Mouse (Mus musculus) cerebral cortex, adult 2 months (tissue): Measurements from ENCODE around the gene Pomgnt2.

Experiments
- WGBS: fragments of 180-500 bp; shearing (Covaris S2); methylation state at CpG from one replicate; pipeline ENCODE4 v1.1.7; 2018; 5-methylcytosine and 5-hydroxymethylcytosine counted together

Gene Pomgnt2

DNA sequence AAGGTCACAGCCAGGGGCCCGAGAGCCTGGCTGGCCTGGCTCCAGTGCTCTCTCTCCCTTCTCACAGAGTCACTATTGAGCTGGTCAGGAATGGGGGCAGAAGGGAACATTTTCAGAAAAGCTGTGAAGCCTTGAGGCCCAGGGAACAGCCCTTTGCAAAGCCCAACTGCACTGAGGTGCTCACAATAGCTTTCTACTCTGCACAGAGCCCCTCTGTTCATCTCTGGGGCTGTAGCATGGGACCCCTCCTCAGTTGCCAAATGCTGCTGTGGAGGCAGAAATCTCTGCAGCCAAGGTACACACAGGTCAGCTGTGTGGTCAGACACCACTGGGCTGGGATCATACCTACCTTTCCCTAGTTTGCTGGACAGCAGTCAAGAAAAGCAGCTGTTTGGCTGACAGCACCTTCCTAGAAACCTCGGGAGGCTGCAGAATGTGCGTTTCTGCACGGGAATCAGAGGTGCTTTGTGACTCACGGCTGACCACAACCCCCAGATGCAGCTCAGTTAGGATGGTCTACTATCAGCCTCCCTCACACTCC, 27.0 kb downstream of the Pomgnt2 start:
- 57% methylated on average over 5 of the region's 5 CpGs for WGBS

DNA sequence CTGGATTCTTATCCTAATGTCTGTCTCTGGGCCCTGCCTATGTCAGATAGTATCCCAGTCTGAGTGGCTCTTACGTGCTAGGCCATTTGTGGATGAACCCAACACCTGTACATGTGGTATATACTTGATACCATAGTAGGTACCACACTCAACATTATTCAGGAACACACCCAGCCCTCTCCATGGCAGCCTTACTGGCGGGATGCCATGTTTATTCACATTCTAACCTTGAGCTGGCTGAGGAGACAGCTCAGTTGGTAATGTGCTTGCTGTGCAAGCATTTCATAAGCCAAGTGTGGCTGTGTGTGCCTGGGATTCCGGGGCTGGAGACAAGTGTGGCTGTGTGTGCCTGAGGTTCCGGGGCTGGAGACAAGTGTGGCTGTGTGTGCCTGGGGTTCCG, 28.7 kb downstream of the Pomgnt2 start:
- WGBS = 69% methylated on average over 5 of the region's 5 CpGs

DNA sequence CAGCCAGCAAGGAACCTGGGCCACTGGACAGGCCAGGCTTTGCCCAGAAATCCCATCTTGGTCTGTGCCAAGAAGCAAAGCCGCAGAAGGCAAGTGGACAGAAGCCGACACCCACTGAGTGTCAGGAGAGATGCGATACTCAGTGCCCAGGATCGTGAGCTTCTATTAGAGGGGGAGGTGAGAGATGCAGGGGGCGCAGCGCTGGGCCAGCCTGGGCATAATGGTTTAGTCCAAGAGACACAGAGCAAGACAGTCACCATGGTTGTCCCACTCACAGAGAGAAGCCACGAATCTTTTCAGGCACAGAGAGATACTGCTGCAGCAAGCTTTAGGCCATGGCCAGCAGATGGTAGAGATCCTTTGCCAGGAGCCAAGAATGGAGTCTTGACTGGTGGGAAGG, 32.0 kb downstream of the Pomgnt2 start:
- 84% methylated on average over 7 of the region's 7 CpGs for WGBS

- 75% methylated on average over 7 of the region's 7 CpGs for WGBS
Observed at GRCm38 (mm10) chr9:121959966-121960635, 36.8 kb downstream of the Pomgnt2 start.

DNA sequence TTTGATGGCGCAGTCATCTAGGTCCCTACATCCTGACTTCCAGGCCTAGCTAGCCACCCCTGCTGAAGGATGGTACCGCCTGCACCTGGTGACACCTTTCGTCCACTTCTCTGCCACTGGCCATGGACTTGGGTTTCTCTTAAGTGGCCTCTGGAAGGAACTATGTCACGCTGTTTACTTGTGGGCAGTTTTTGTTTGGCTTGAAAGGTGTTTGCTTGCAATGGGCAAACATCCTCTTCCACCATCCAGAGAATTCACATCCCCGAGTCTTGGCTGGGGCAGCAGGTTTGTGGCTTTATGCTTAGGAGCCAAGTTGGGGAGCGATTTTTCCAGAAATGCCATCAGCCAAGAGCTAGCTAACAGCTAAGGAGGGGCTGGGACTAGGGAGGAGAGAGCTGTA, 44.3 kb downstream of the Pomgnt2 start:
- WGBS = 86% methylated on average over 6 of the region's 6 CpGs

DNA sequence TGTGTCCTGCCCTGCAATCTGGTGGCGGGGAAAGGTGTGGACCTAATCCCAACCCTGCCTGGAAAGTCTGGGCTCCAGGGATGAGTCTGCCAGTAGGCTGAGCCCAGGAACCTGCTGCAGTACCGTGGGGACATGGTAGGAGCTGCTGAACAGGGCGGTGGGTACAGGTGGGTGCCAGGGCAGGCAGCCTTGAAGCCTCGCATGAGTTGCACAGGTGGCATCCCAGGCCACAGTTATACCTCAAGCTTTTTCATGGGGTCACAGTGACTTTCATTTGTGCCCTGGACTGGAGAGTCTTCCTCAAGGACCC, 45.8 kb downstream of the Pomgnt2 start:
- WGBS = 62% methylated on average over 4 of the region's 4 CpGs

DNA sequence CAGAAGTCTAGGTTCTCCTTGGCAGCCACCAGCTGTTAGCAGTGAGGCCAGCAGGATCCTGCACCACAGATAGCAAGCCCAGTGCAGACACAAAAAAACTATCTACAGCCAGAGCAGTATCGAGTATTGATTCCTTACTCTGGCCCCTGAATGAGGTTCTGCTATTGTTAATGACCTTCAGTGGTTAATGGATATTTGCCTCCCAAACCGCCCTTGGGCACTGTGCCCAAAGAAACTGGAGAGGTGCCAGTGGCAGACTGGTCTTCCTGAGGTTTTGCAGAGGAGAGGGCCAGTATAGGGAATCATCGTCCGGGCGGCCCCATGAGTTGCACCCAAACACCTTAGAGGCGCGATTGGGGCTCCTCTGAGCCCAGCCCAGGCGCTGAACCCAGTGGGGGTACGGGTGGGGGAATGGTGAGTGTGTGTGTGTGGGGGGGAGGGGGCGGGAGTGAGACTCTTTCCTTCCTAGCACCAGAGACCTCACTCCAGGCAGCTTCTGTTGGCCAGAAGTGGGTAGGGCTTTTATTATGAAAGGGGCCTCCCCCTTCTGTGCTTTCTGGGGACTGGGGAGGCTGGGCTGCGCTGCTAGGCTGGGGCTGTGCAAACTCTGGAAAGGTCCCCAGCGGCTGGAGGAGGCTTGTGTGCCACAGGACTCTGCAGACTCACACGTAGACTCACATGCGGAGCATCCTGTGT, 46.3 kb downstream of the Pomgnt2 start, which contains the start of gene Fam198a:
Gene Fam198a (plus strand): TSS at position 571 of the 696 bp plus-strand sequence.
- 27% methylated on average over 14 of the region's 14 CpGs for WGBS

DNA sequence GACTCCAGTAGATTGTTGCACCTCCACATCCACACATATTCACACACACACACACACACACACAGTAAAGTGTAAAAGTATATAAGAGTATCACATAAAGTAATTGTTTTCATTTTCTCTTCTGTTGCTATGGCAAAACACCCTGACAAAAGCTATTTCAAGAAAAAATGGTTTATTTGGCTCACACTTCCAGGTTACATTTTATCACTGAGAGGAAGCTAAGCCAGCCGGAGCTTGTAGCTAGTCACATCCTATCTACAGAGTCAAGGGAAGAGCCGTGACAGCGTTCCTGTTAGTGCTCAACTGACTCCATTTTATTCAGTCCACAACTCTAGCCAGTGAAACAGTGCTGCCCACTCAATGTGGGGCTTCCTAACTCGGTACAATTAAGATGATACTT, 48.5 kb downstream of the Pomgnt2 start:
- WGBS = 39% methylated on average over 4 of the region's 4 CpGs

- WGBS = 0% methylated on average over 4 of the region's 4 CpGs
Observed at GRCm38 (mm10) chr9:121947784-121948183, 49.1 kb downstream of the Pomgnt2 start.

GRCm38 (mm10) chr9:121943628-121944027, 53.3 kb downstream of the Pomgnt2 start:
- 89% methylated on average over 3 of the region's 3 CpGs for WGBS

DNA sequence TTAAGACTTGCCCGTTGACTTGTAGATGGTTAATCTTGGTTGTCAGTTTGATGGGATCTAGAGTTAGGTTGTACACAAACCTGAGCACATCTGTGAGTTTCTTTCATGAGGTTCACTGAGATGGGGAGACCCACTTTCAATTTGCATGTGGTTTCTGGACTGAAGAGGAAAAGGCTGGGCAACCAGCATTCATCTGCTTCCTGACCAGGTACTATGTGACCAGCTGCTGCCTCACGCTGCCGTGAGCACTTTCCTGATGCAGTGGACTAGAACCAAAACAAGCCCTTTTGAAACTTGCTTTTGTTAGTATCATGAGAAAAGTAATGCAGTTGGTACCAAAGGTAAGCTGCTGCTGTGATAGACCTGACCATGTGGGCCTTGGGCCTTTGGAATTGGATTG, 53.9 kb downstream of the Pomgnt2 start:
- WGBS = 89% methylated on average over 3 of the region's 3 CpGs

GRCm38 (mm10) chr9:121937944-121938355, 59.0 kb downstream of the Pomgnt2 start:
- 61% methylated on average over 21 of the region's 21 CpGs for WGBS

DNA sequence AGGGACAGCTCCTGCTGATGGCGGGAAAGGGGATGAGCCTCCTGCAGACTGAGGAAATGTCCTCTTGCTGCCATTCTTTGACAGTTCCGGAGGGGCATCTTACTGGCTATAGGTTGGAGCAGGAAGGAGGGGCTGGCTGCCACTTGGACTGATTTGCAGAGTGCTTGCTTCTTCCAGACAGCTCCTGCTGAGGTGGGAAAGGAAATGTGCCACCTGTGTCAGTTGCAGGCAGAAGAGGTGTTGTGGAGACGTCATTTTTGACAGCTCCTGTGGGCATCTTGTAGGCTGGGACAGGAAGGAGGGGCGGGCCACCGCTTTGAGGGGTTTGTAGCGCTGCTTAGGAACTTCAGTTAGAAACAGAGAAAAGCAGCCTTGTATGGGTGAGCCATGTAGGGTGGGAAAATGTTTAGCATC, 59.5 kb downstream of the Pomgnt2 start:
- 53% methylated on average over 6 of the region's 6 CpGs for WGBS

GRCm38 (mm10) chr9:121936952-121937351, 60.0 kb downstream of the Pomgnt2 start:
- WGBS = 73% methylated on average over 1 of the region's 1 CpGs

DNA sequence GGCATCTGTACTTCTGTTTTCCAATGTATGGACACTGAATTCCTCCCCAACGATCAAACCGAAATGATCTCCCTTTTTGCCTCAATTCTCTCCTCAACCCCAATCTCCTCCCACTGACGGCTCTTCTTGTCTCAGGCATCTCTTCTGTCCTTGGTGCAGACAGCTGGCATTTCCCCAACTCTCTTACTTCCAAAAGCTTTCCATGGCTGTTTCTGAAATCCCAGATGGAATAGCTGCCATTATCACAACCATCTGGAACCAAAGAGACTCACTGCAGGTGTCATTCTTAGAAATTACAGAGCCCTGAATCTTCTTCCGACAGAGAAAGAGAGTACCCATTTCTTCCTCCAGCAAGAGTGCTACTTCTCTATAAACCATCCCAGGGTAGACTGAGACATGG, 62.1 kb downstream of the Pomgnt2 start:
- 52% methylated on average over 4 of the region's 4 CpGs for WGBS
